Mouse (Mus musculus): Measurements from ENCODE around the gene Olfr1290.

DNA sequence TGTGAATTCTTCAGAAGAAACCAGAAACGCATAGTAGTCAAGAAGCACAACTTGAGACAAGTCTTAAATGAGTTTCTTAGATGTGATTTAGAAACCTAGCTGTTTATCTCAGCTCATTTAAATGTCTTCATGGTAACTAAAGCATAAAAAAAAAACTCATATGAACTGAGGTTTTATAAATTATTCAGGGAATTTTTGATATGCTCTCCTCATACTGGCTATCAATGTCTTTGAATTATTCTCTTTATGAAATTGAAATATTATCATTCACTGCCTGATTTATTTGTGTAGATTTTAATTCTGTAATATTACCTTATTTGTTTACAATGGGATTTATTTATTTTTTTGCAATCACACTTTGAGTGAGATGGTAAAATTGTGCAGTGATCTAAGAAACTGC is 13.1 kb downstream of the Olfr1290 start, which contains the start of gene Olfr1289:
- TF ChIP-seq CTCF (IDR thresholded peaks at IDR 0.05; ENCODE audit: low read depth, low read length) (no peak), EP300 (IDR thresholded peaks at IDR 0.05; ENCODE audit: insufficient read depth, low read depth, low read length) (no peak), POLR2A (IDR thresholded peaks at IDR 0.05; ENCODE audit: insufficient read depth, low read length) (no peak)

Data from ES-Bruce4 (cell line).